Mouse (Mus musculus) heart, adult 10 weeks (tissue): ENCODE measurements around the gene Dgat2l6. TPM values are rescaled to one million over a fixed set of nuclear protein-coding genes. Genes with fewer than 3 reads are reported as not detected.

Source experiments
- polyA plus RNA-seq: library from polyadenylated mRNA; stranded (reverse); fragments of 350-450 nt; fragmentation: Illumina TruSeq; extraction: RNeasy Lipid Tissue Mini Kit (QIAGEN cat#74804); gene quantifications from one replicate; pipeline ENCODE4 v1.2.3, GENCODE M21; 2014; ENCODE audit warnings: low read depth, low replicate concordance

Dgat2l6 gene
- not detected for polyA plus RNA-seq

DNA sequence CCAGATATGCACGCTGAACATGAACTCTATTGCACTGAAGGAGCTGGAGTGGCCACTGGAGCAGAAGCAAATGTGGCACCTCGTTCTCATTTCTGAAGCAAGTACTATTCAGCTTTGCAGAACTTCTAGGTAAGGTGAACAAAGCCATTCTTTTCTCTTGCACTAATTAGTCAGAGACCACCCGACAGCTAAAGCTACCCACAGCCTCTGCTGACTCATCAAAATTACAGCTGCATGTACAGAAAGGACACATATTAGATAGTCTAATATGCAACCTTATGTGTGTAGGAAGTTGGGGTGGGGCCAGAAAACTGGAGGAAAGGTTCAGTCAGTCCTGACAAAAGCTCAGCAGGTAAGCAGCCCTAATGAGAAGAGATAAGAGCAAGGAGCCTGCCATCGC is at the start of gene Dgat2l6:
TSS of gene Dgat2l6 (plus strand) at position 368 of the 400 bp plus-strand sequence.

DNA sequence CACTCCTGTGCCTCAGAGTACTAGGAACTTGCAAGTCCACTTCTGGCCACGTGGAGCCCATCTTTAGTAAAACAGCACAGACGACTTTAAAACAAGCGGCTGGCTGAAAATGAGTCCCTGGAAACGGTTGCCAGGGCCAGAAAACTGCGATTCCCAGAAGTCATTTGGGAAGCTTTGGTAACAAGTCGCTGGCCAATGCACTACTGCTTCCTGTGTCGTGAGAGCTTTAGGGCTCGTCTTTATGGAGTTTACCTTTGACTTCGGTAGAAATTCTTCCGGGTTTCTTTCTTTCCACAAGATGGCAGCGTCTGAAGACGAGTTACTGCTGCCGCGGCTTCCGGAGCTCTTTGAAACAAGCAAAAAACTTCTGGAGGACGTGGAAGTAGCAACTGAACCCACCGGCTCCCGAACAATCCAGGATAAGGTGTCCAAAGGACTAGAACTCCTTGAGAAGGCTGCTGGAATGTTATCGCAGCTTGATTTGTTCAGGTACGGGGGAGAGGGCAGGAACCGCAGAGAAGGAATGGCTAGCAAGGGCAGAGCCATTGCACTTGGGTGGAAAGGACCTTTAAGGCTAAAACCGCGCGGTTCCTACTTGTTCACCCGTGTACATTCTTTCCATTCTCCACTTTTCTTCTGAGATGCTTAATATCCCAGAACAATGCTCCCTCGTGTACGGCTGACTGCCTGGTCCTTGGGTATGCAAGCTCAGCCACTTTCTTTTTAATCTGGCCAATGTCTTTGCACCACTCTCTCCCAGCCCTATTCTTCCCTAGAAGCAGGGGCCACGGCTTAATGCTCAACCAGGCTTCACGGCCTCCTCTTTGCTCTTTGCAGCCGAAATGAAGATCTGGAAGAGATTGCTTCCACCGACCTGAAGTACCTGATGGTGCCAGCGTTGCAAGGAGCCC is 30.3 kb upstream of the Dgat2l6 start, which contains the start of gene Igbp1:
TSS of gene Igbp1 (plus strand) at position 224 of the 911 bp plus-strand sequence.

DNA sequence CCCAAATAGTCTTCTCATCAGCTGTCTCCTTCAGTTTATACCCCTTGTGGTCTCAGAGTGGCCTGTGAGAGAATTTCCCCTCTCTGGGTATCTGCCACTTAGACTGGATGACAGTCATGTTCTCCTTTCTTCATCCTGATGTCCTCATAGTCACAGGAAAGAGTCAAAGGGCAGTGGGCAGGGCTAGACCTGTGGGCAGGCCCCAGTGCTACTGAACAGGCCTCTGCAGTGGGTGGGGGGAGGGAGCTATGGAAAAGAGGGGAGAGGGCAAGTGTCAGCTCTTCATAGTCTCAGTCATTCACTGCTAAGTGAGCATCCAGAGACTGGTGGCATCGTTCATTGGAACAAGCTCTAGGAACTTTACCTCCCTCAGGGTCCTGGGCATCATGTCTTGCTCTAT is 47.3 kb downstream of the Dgat2l6 start, which contains the start of gene Awat1:
TSS of gene Awat1 (plus strand) at position 301 of the 400 bp plus-strand sequence.

DNA sequence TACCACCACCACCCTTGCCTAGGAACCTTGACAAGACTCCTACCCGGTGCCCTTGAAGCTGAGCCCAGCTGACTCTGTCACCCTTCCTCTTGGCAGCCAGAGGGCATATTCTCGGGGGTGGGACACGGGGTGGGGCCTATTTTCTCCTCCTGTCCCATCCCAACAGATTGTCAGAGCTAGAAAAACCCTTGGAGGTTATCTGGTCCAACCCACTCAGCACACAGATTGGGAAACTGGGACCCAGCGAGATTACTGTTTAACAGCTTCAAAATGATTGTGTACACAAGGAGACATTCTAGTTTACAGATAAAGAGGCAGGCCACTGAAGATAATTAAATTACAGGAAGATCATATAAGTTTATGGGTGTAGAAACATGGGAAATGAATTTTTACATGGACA is 70.2 kb downstream of the Dgat2l6 start, which contains the start of gene P2ry4:
TSS of gene P2ry4 (minus strand) at position 79 of the 400 bp plus-strand sequence.

Other genes starting within 250 kb of the Dgat2l6 start
- not detected for gene Otud6a, start 95.8 kb upstream of the Dgat2l6 start, polyA plus RNA-seq
- gene Awat2, start 82.1 kb upstream of the Dgat2l6 start, polyA plus RNA-seq = 0.29 TPM
- 59.5 TPM for gene Igbp1, start 30.5 kb upstream of the Dgat2l6 start, polyA plus RNA-seq
- not detected for gene Awat1, start 47.4 kb downstream of the Dgat2l6 start, polyA plus RNA-seq
- gene P2ry4, start 70.0 kb downstream of the Dgat2l6 start, polyA plus RNA-seq = not detected
- gene Arr3, start 80.7 kb downstream of the Dgat2l6 start, polyA plus RNA-seq = not detected
- gene Kif4, start 100.9 kb downstream of the Dgat2l6 start, polyA plus RNA-seq = 0.13 TPM
- 33.0 TPM for gene Pdzd11, start 101.7 kb downstream of the Dgat2l6 start, polyA plus RNA-seq
- not detected for gene Gdpd2, start 205.0 kb downstream of the Dgat2l6 start, polyA plus RNA-seq
- gene Dlg3, start 242.9 kb downstream of the Dgat2l6 start, polyA plus RNA-seq = 6.0 TPM